Mouse (Mus musculus): ENCODE results near the gene Nt5c2. TPM values are rescaled to one million over a fixed set of nuclear protein-coding genes. Genes with fewer than 3 reads are reported as not detected.

Nt5c2 gene
- polyA plus RNA-seq, 1 experiment = 17.5 TPM

DNA sequence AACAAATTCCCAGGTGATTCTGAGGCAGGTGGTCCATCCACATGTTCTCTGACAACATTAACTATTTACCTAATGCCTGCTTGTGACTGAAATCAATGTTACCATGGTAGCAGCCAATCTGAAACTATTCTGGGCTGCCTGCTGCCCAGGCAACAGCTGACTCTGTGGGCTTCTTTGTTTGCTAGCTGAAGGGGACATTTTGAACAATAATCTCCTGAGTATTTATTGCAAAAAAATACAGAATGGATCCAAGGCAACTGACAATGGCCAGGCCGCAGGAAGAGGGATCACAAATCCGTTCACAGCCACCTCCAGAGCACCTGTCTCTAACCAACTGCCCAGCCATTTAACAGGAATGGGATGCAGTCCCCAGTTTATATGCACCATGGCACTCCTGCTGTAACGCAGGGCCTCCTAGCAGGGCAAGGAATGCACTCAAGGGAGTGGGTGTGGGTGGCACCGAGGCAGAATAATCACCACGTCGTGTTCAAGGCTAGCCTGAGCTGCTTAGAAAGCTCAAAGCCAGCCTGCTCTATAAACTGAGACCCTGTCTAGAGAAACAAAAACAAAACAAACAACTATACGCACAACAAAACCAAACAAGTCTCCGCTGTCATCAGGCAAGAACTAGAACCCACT, 43.8 kb downstream of the Nt5c2 start:
- H3K4me1 ChIP-seq (ENCODE audit: control insufficient read depth, insufficient read depth, low read length) = peaks cover 3% of the 10 kb centered on the region; the same call in 1 of the 2 replicates
- H3K4me3 ChIP-seq (replicated peaks; ENCODE audit: extremely low read depth, low read depth, low read length) = no peak overlapping the region
- TF ChIP-seq POLR2A (IDR thresholded peaks at IDR 0.05; ENCODE audit: borderline replicate concordance, extremely low read depth, low read depth, low read length) (no peak), CTCF (IDR thresholded peaks at IDR 0.05; ENCODE audit: insufficient read depth, low read length) (no peak)
- WGBS = 62% methylated on average over 8 of the region's 8 CpGs
- no peak for DNase-seq

GRCm38 (mm10) chr19:46970121-46970729, 44.7 kb downstream of the Nt5c2 start:
- 26% methylated on average over 13 of the region's 13 CpGs for WGBS
- no peak for TF ChIP-seq POLR2A (IDR thresholded peaks at IDR 0.05; ENCODE audit: borderline replicate concordance, extremely low read depth, low read depth, low read length)
- TF ChIP-seq CTCF (IDR thresholded peaks at IDR 0.05; ENCODE audit: insufficient read depth, low read length) = no peak
- no peak overlapping the region for H3K4me3 ChIP-seq (replicated peaks; ENCODE audit: extremely low read depth, low read depth, low read length)
- peak; percentile 56 for DNase-seq
- peaks cover 3% of the 10 kb centered on the region; the same call in 1 of the 2 replicates for H3K4me1 ChIP-seq (ENCODE audit: control insufficient read depth, insufficient read depth, low read length)

DNA sequence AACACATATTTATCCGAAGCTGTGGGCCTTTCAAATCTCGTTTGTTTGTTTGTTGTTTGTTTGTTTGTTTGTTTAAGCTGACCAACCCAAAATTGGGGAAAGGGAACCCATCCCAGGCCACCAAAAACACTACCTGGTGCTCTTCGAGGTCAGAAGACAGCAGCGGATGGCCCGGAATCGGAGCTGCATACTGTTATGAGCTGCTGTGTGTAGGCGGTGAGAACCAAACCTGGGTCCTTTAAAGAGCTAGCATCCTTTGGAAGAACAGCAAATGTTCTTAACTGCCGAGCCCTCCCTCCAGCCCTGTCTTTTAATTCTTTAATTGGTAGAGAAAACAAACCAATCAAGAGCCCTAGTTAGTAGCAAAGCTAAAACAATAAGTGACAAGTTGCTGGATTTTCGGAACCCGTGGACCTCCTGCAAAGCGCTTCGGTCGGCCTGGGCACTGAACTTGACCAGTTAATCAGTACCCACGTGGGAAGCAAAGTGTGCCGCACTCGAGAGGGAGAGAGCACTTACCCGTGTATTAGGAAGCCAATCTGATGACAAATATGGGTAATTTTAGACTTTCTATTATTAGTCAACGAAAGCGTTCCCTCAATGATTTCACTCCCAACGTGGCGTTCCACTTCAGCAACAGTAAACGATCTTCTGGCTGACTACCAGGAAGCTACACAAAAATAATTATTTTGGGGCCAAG, 45.5 kb downstream of the Nt5c2 start:
- no peak for TF ChIP-seq CTCF (IDR thresholded peaks at IDR 0.05; ENCODE audit: insufficient read depth, low read length)
- DNase-seq = no peak
- 43% methylated on average over 22 of the region's 22 CpGs for WGBS
- Histone ChIP-seq H3K4me3 (replicated peaks; ENCODE audit: extremely low read depth, low read depth, low read length) (no peak overlapping the region), H3K4me1 (ENCODE audit: control insufficient read depth, insufficient read depth, low read length) (peaks cover 3% of the 10 kb centered on the region; the same call in 1 of the 2 replicates)

DNA sequence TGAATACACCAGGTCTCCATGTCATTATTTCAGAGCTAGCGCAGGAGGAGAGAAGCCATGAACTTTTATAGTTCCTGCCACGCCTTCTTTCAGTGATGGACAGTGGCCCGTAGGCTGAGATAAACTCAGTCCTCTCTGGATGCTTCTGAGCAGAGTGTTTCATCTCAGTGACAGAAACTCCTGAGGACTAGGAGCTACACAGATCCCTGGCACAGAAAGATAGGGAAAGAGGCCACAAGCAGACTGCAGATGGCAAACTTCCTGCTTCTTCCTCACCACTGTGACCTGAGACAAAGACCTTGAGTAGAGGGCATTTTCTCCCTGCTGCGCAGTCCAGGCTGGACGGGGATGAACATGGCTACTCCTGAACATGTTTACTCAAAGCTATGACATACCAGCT, 46.1 kb downstream of the Nt5c2 start:
- Histone ChIP-seq H3K4me3 (replicated peaks; ENCODE audit: extremely low read depth, low read depth, low read length) (no peak overlapping the region), H3K4me1 (ENCODE audit: control insufficient read depth, insufficient read depth, low read length) (peaks cover 3% of the 10 kb centered on the region; the same call in 1 of the 2 replicates)
- no peak for DNase-seq
- TF ChIP-seq CTCF (IDR thresholded peaks at IDR 0.05; ENCODE audit: insufficient read depth, low read length) (no peak), POLR2A (IDR thresholded peaks at IDR 0.05; ENCODE audit: borderline replicate concordance, extremely low read depth, low read depth, low read length) (no peak)
- WGBS = 71% methylated on average over 5 of the region's 5 CpGs

DNA sequence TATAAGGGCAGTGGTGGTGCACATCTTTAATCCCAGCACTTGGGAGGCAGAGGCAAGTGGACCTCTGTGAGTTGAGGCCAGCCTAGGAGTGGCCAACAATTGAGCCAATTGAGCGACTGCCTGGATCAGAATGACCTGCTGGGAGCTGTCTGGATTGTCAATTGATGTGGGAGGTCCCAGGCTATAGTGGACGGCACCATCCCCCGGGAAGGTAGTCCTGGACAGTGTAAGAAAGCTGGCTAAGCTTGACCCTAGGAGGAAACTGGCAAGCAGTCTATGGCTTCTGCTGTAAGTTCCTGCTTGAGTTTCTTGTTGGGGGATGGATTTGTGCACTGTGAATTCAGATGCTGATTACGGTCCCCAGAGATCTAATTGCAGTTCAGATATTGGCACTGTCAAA, 47.1 kb downstream of the Nt5c2 start:
- peaks cover 7% of the 10 kb centered on the region for H3K4me1 ChIP-seq (ENCODE audit: control insufficient read depth, insufficient read depth, low read length)
- no peak for TF ChIP-seq CTCF (IDR thresholded peaks at IDR 0.05; ENCODE audit: insufficient read depth, low read length)
- no peak for TF ChIP-seq POLR2A (IDR thresholded peaks at IDR 0.05; ENCODE audit: borderline replicate concordance, extremely low read depth, low read depth, low read length)
- DNase-seq = no peak
- 73% methylated on average over 4 of the region's 4 CpGs for WGBS
- no peak overlapping the region for H3K4me3 ChIP-seq (replicated peaks; ENCODE audit: extremely low read depth, low read depth, low read length)

- WGBS = 77% methylated on average over 6 of the region's 6 CpGs
- TF ChIP-seq CTCF (IDR thresholded peaks at IDR 0.05; ENCODE audit: insufficient read depth, low read length) (no peak), POLR2A (IDR thresholded peaks at IDR 0.05; ENCODE audit: borderline replicate concordance, extremely low read depth, low read depth, low read length) (no peak)
- DNase-seq = no peak
- Histone ChIP-seq H3K4me3 (replicated peaks; ENCODE audit: extremely low read depth, low read depth, low read length) (no peak overlapping the region), H3K4me1 (ENCODE audit: control insufficient read depth, insufficient read depth, low read length) (peaks cover 10% of the 10 kb centered on the region)
Measured at GRCm38 (mm10) chr19:46966330-46966729, 48.6 kb downstream of the Nt5c2 start.

- TF ChIP-seq POLR2A (IDR thresholded peaks at IDR 0.05; ENCODE audit: borderline replicate concordance, extremely low read depth, low read depth, low read length) (no peak), CTCF (IDR thresholded peaks at IDR 0.05; ENCODE audit: insufficient read depth, low read length) (no peak)
- H3K4me3 ChIP-seq (replicated peaks; ENCODE audit: extremely low read depth, low read depth, low read length) = no peak overlapping the region
- no peak for DNase-seq
- H3K4me1 ChIP-seq (ENCODE audit: control insufficient read depth, insufficient read depth, low read length) = peaks cover 15% of the 10 kb centered on the region
Measured at GRCm38 (mm10) chr19:46965496-46965895, 49.5 kb downstream of the Nt5c2 start.

DNA sequence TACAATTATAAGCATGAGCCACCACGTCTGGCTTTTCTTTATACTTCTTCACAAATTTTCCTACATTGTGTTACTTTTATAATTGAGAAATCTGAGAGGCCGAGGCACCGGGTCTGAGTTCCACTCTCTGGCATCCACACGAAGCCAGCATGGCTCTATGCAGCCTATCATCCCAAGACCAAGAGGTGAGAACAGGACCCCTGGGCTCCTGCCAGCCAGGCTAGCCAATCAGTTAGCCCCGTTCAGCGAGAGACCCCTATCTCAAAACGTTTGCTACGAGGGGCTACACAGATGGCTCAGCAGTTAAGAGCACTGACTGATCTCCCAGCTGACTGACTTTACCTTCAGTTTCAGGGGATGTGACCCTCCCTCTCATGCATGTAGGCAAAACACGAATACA, 50.6 kb downstream of the Nt5c2 start:
- H3K4me1 ChIP-seq (ENCODE audit: control insufficient read depth, insufficient read depth, low read length) = peaks cover 22% of the 10 kb centered on the region
- H3K4me3 ChIP-seq (replicated peaks; ENCODE audit: extremely low read depth, low read depth, low read length) = no peak overlapping the region
- no peak for DNase-seq
- TF ChIP-seq POLR2A (IDR thresholded peaks at IDR 0.05; ENCODE audit: borderline replicate concordance, extremely low read depth, low read depth, low read length) (no peak), CTCF (IDR thresholded peaks at IDR 0.05; ENCODE audit: insufficient read depth, low read length) (no peak)
- 62% methylated on average over 9 of the region's 9 CpGs for WGBS

DNA sequence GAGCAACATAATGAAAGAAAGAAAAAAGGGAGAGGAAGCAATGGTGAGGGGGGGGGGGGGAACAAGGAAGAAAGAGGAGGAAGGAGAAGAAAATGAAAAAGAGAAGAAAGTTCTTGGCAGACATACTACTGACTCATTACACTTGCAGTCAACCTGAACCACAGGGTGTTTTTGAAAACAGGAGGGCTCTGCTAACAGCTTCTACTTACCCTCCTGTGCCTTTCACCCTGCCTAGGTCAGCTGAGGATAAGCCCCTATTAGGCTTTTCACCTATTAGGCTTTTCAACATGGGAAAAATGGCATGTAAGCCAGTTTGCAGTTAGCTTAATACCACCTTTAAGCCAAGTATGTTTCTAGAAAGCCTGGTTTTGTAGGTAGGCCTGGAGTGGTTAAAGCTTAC, 51.5 kb downstream of the Nt5c2 start:
- TF ChIP-seq POLR2A (IDR thresholded peaks at IDR 0.05; ENCODE audit: borderline replicate concordance, extremely low read depth, low read depth, low read length) (no peak), CTCF (IDR thresholded peaks at IDR 0.05; ENCODE audit: insufficient read depth, low read length) (no peak)

GRCm38 (mm10) chr19:46962841-46963240, 52.1 kb downstream of the Nt5c2 start:
- no peak overlapping the region for H3K4me3 ChIP-seq (replicated peaks; ENCODE audit: extremely low read depth, low read depth, low read length)
- peaks cover 28% of the 10 kb centered on the region for H3K4me1 ChIP-seq (ENCODE audit: control insufficient read depth, insufficient read depth, low read length)
- DNase-seq = no peak
- TF ChIP-seq POLR2A (IDR thresholded peaks at IDR 0.05; ENCODE audit: borderline replicate concordance, extremely low read depth, low read depth, low read length) = no peak
- no peak for TF ChIP-seq CTCF (IDR thresholded peaks at IDR 0.05; ENCODE audit: insufficient read depth, low read length)
- 15% methylated on average over 7 of the region's 7 CpGs for WGBS

More for the DNA sequence above, 51.5 kb downstream of the Nt5c2 start:
- H3K4me3 ChIP-seq (replicated peaks; ENCODE audit: extremely low read depth, low read depth, low read length) = no peak overlapping the region
- no peak for DNase-seq
- peaks cover 25% of the 10 kb centered on the region for H3K4me1 ChIP-seq (ENCODE audit: control insufficient read depth, insufficient read depth, low read length)

All from lung, adult 2 months (tissue).